Mouse (Mus musculus): ENCODE results near the gene Psmd2.
A peak's percentile ranks its signal among the peaks of the same experiment; 100 is the strongest.

Gene Psmd2

GRCm38 (mm10) chr16:20703071-20703470, 51.6 kb downstream of the Psmd2 start:
- DNase-seq = no peak

GRCm38 (mm10) chr16:20703699-20704400, 52.4 kb downstream of the Psmd2 start:
- DNase-seq = no peak

- DNase-seq = no peak
Measured at GRCm38 (mm10) chr16:20705786-20706185, 54.3 kb downstream of the Psmd2 start.

GRCm38 (mm10) chr16:20706407-20707055, 55.1 kb downstream of the Psmd2 start:
- DNase-seq = no peak

- no peak for DNase-seq
Measured at GRCm38 (mm10) chr16:20708220-20708938, 56.9 kb downstream of the Psmd2 start.

- DNase-seq = peak; percentile 73
Measured at GRCm38 (mm10) chr16:20708939-20709734, 57.7 kb downstream of the Psmd2 start.

GRCm38 (mm10) chr16:20710370-20710769, 58.9 kb downstream of the Psmd2 start:
- no peak for DNase-seq

GRCm38 (mm10) chr16:20710810-20711209, 59.4 kb downstream of the Psmd2 start:
- peak; percentile 35 for DNase-seq

GRCm38 (mm10) chr16:20712190-20712589, 60.7 kb downstream of the Psmd2 start:
- no peak for DNase-seq

- no peak for DNase-seq
Measured at GRCm38 (mm10) chr16:20712889-20713288, 61.4 kb downstream of the Psmd2 start.
